Mouse (Mus musculus): ENCODE data around the gene Lingo1.

GRCm38 (mm10) chr9:56661217-56661840, 134.9 kb downstream of the Lingo1 start:
- TF ChIP-seq CTCF (conservative IDR thresholded peaks at IDR 0.05; ENCODE audit: low read length) (no peak), POU5F1 (IDR thresholded peaks at IDR 0.05; ENCODE audit: borderline replicate concordance, low read length) (no peak)

Data from E14TG2a.4 (cell line).